Mouse (Mus musculus): Measurements from ENCODE around the gene Wdr46. TPM values are rescaled to one million over a fixed set of nuclear protein-coding genes. Genes with fewer than 3 reads are reported as not detected.

The Wdr46 gene
- polyA plus RNA-seq (2021; fragmentation: Nextera tagmentation): 5.0 and 6.5 TPM in 2 replicates
- long read RNA-seq, experiment 1, transcript Wdr46-201 (15 exons, 2,229 nt): major isoform, 14 of 19 reads
- long read RNA-seq, experiment 1, partial matches to known transcripts: 4 of 19 reads
- long read RNA-seq, experiment 1, other reads (novel, unspliced or antisense): 1 of 19 reads
- long read RNA-seq, experiment 2, transcript Wdr46-201 (15 exons, 2,229 nt): major isoform, 42 of 47 reads
- long read RNA-seq, experiment 2, partial matches to known transcripts: 1 of 47 reads
- long read RNA-seq, experiment 2, other reads (novel, unspliced or antisense): 4 of 47 reads

GRCm38 (mm10) chr17:33940206-33940805, at the start of gene Wdr46, which contains the start of gene Pfdn6:
Gene Wdr46 (plus strand): TSS chr17:33940660.
Gene Pfdn6 (minus strand): TSS chr17:33940343.

GRCm38 (mm10) chr17:33904835-33905234, 35.6 kb upstream of the Wdr46 start, which contains the start of gene Platr17:
Gene Platr17 (plus strand): TSS chr17:33905135.

GRCm38 (mm10) chr17:33909077-33909868, 31.2 kb upstream of the Wdr46 start, which contains the start of gene Daxx:
Gene Daxx (plus strand): TSS chr17:33909414.

GRCm38 (mm10) chr17:33915671-33916250, 24.7 kb upstream of the Wdr46 start, which contains the start of the genes Tapbp and Zbtb22:
Gene Tapbp (plus strand): TSS chr17:33915899.
Gene Zbtb22 (plus strand): TSS chr17:33915904.

GRCm38 (mm10) chr17:33929371-33930279, 10.8 kb upstream of the Wdr46 start, which contains the start of gene Rgl2:
Gene Rgl2 (plus strand): TSS chr17:33929543.

GRCm38 (mm10) chr17:33951021-33951946, 10.8 kb downstream of the Wdr46 start, which contains the start of gene B3galt4:
Gene B3galt4 (minus strand): TSS chr17:33951488.

GRCm38 (mm10) chr17:33955555-33956214, 15.2 kb downstream of the Wdr46 start, which contains the start of the genes Vps52 and Rps18:
Gene Vps52 (plus strand): TSS chr17:33955812.
Gene Rps18 (minus strand): TSS chr17:33956001.

Other genes starting within 250 kb of the Wdr46 start
- 33.7 and 36.0 TPM in 2 replicates for gene March2, start 222.0 kb upstream of the Wdr46 start, polyA plus RNA-seq (2021; fragmentation: Nextera tagmentation)
- gene Rab11b, start 180.1 kb upstream of the Wdr46 start, polyA plus RNA-seq (2021; fragmentation: Nextera tagmentation): 642 and 757 TPM in 2 replicates
- 4.1 and 4.8 TPM in 2 replicates for gene Angptl4, start 158.8 kb upstream of the Wdr46 start, polyA plus RNA-seq (2021; fragmentation: Nextera tagmentation)
- 18.6 and 21.5 TPM in 2 replicates for gene Kank3, start 130.1 kb upstream of the Wdr46 start, polyA plus RNA-seq (2021; fragmentation: Nextera tagmentation)
- 3,625 and 3,721 TPM in 2 replicates for gene Rps28, start 116.1 kb upstream of the Wdr46 start, polyA plus RNA-seq (2021; fragmentation: Nextera tagmentation)
- 965 and 1,137 TPM in 2 replicates for gene Ndufa7, start 116.1 kb upstream of the Wdr46 start, polyA plus RNA-seq (2021; fragmentation: Nextera tagmentation)
- 51.3 and 62.0 TPM in 2 replicates for gene Cd320, start 97.6 kb upstream of the Wdr46 start, polyA plus RNA-seq (2021; fragmentation: Nextera tagmentation)
- not detected in 2 replicates for gene Gm7029, start 66.8 kb upstream of the Wdr46 start, polyA plus RNA-seq (2021; fragmentation: Nextera tagmentation)
- gene Kifc1, start 50.0 kb upstream of the Wdr46 start, polyA plus RNA-seq (2021; fragmentation: Nextera tagmentation): 0.51 TPM in 1 of 2 replicates, not detected in the other
- 0.60 and 0.75 TPM in 2 replicates for gene Platr17, start 35.5 kb upstream of the Wdr46 start, polyA plus RNA-seq (2021; fragmentation: Nextera tagmentation)
- 18.8 and 19.0 TPM in 2 replicates for gene Daxx, start 31.2 kb upstream of the Wdr46 start, polyA plus RNA-seq (2021; fragmentation: Nextera tagmentation)
- gene Tapbp, start 24.8 kb upstream of the Wdr46 start, polyA plus RNA-seq (2021; fragmentation: Nextera tagmentation): 28.3 and 30.0 TPM in 2 replicates
- gene Zbtb22, start 24.8 kb upstream of the Wdr46 start, polyA plus RNA-seq (2021; fragmentation: Nextera tagmentation): 4.5 and 4.6 TPM in 2 replicates
- 4.3 and 4.4 TPM in 2 replicates for gene Rgl2, start 11.1 kb upstream of the Wdr46 start, polyA plus RNA-seq (2021; fragmentation: Nextera tagmentation)
- gene Pfdn6, start 317 bp upstream of the Wdr46 start, polyA plus RNA-seq (2021; fragmentation: Nextera tagmentation): 105 and 106 TPM in 2 replicates
- gene B3galt4, start 10.8 kb downstream of the Wdr46 start, polyA plus RNA-seq (2021; fragmentation: Nextera tagmentation): 2.0 and 2.1 TPM in 2 replicates
- gene Vps52, start 15.2 kb downstream of the Wdr46 start, polyA plus RNA-seq (2021; fragmentation: Nextera tagmentation): 48.0 and 48.1 TPM in 2 replicates
- 812 and 816 TPM in 2 replicates for gene Rps18, start 15.3 kb downstream of the Wdr46 start, polyA plus RNA-seq (2021; fragmentation: Nextera tagmentation)
- 37.2 and 44.8 TPM in 2 replicates for gene H2-K1, start 59.7 kb downstream of the Wdr46 start, polyA plus RNA-seq (2021; fragmentation: Nextera tagmentation)
- 3.7 TPM in 2 replicates for gene Ring1, start 84.0 kb downstream of the Wdr46 start, polyA plus RNA-seq (2021; fragmentation: Nextera tagmentation)
- gene H2-Ke6, start 87.4 kb downstream of the Wdr46 start, polyA plus RNA-seq (2021; fragmentation: Nextera tagmentation): 42.0 and 44.5 TPM in 2 replicates
- 68.1 and 70.9 TPM in 2 replicates for gene Slc39a7, start 91.0 kb downstream of the Wdr46 start, polyA plus RNA-seq (2021; fragmentation: Nextera tagmentation)
- 10.4 and 11.9 TPM in 2 replicates for gene Rxrb, start 91.2 kb downstream of the Wdr46 start, polyA plus RNA-seq (2021; fragmentation: Nextera tagmentation)
- gene Col11a2, start 98.8 kb downstream of the Wdr46 start, polyA plus RNA-seq (2021; fragmentation: Nextera tagmentation): 0.26 and 0.31 TPM in 2 replicates
- 1.9 TPM in 2 replicates for gene H2-Oa, start 151.7 kb downstream of the Wdr46 start, polyA plus RNA-seq (2021; fragmentation: Nextera tagmentation)
- 41.6 and 44.5 TPM in 2 replicates for gene H2-DMa, start 178.9 kb downstream of the Wdr46 start, polyA plus RNA-seq (2021; fragmentation: Nextera tagmentation)
- gene Brd2, start 182.0 kb downstream of the Wdr46 start, polyA plus RNA-seq (2021; fragmentation: Nextera tagmentation): 39.6 and 50.6 TPM in 2 replicates
- 0.23 and 0.52 TPM in 2 replicates for gene H2-DMb2, start 202.6 kb downstream of the Wdr46 start, polyA plus RNA-seq (2021; fragmentation: Nextera tagmentation)
- gene H2-DMb1, start 212.4 kb downstream of the Wdr46 start, polyA plus RNA-seq (2021; fragmentation: Nextera tagmentation): 4.0 and 6.9 TPM in 2 replicates
- 3.6 and 4.8 TPM in 2 replicates for gene Tap1, start 246.9 kb downstream of the Wdr46 start, polyA plus RNA-seq (2021; fragmentation: Nextera tagmentation)
- 7.6 and 9.3 TPM in 2 replicates for gene Psmb9, start 247.1 kb downstream of the Wdr46 start, polyA plus RNA-seq (2021; fragmentation: Nextera tagmentation)